In genomic region chr3:96559398-96559910, GRCm38 (mm10) we compare ENCODE assay signal across 8 mouse cellular contexts. TPM values are rescaled to one million over a fixed set of nuclear protein-coding genes. Genes with fewer than 3 reads are reported as not detected.
A peak's percentile ranks its signal among the peaks of the same experiment; 100 is the strongest.
DNase-seq lines count a peak whose midpoint lies in the region; ATAC-seq and TF ChIP-seq lines count a peak whose summit lies in the region.

No protein-coding gene starts in this region.

- DNase-seq in gastrocnemius, adult 18-20 months (ENCODE audit: low spot score), result peak; percentile 61
- DNase-seq in gastrocnemius, postnatal 4 days (ENCODE audit: low spot score in 2 of 2), result no peak
- DNase-seq in MEL (ENCODE audit: low read depth, low spot score), result peak; percentile 85
- peak; percentile 56 for DNase-seq in heart, postnatal 0 days (ENCODE audit: low spot score)
- DNase-seq in liver, postnatal 0 days, result peak; percentile 61
- DNase-seq in adrenal gland, postnatal 36 days, result no peak
- no peak for DNase-seq in frontal cortex, postnatal 36 days (ENCODE audit: low spot score in 2 of 2)
- DNase-seq in frontal cortex, postnatal 14 days (ENCODE audit: low spot score in 2 of 2), result no peak

- no peak for TF ChIP-seq POLR2A in MEL (IDR thresholded peaks at IDR 0.05; ENCODE audit: control insufficient read depth in 1 of 2, insufficient read depth in 1 of 2, low read depth in 1 of 2, low read length in 2 of 2, poor library complexity in 1 of 2)

- H3K4me3 ChIP-seq in MEL (ENCODE audit: control insufficient read depth in 1 of 2, insufficient read depth in 1 of 2, low read depth in 2 of 2, low read length in 2 of 2), result peak overlapping the region; percentile 35 to 90
- H3K4me3 ChIP-seq in heart, postnatal 0 days (ENCODE audit: low read depth, low read length), result peak overlapping the region; percentile 73
- H3K4me3 ChIP-seq in liver, postnatal 0 days (ENCODE audit: low read depth, low read length), result peak overlapping the region; percentile 91

- H3K9ac ChIP-seq in MEL (ENCODE audit: control insufficient read depth, low read depth, low read length, poor library complexity, severe bottlenecking), result peak overlapping the region; percentile 85
- H3K9ac ChIP-seq in heart, postnatal 0 days (replicated peaks; ENCODE audit: low read depth, low read length), result peak overlapping the region; percentile 96
- H3K9ac ChIP-seq in liver, postnatal 0 days (replicated peaks), result peak overlapping the region; percentile 98

- no peak for ATAC-seq in heart, postnatal 0 days (ENCODE audit: insufficient read depth, low read depth)
- no peak for ATAC-seq in liver, postnatal 0 days

- WGBS in heart, postnatal 0 days, result 5% methylated on average over 12 of the region's 12 CpGs
- 28% methylated on average over 12 of the region's 12 CpGs for WGBS in liver, postnatal 0 days (ENCODE audit: insufficient replicate concordance)

- H3K4me2 ChIP-seq in heart, postnatal 0 days (ENCODE audit: low read depth, low read length), result peak overlapping the region; percentile 84
- peak overlapping the region; percentile 70 for H3K4me2 ChIP-seq in liver, postnatal 0 days (ENCODE audit: low read depth, low read length)

- H3K9me3 ChIP-seq in MEL (replicated peaks; ENCODE audit: insufficient read depth, low read length), result no peaks in the 10 kb centered on the region
- no peaks in the 10 kb centered on the region for H3K9me3 ChIP-seq in heart, postnatal 0 days (replicated peaks; ENCODE audit: control insufficient read depth, low read length)
- no peaks in the 10 kb centered on the region for H3K9me3 ChIP-seq in liver, postnatal 0 days (ENCODE audit: low read length)

- TF ChIP-seq CTCF in MEL (IDR thresholded peaks at IDR 0.05 in 2 of 3, conservative IDR thresholded peaks at IDR 0.05 in 1 of 3; ENCODE audit: control insufficient read depth in 1 of 3, insufficient read depth in 1 of 3, low read depth in 2 of 3, low read length in 3 of 3, poor library complexity in 1 of 3, severe bottlenecking in 1 of 3), result no peak
- no peak for TF ChIP-seq CTCF in heart, postnatal 0 days (IDR thresholded peaks at IDR 0.05; ENCODE audit: low read depth)
- TF ChIP-seq CTCF in liver, postnatal 0 days (IDR thresholded peaks at IDR 0.05; ENCODE audit: low read depth), result no peak

- H3K27ac ChIP-seq in MEL (ENCODE audit: control insufficient read depth, low read depth, low read length), result peak overlapping the region; percentile 90
- peak overlapping the region; percentile 96 for H3K27ac ChIP-seq in heart, postnatal 0 days (ENCODE audit: low read depth)
- peak overlapping the region; percentile 99 for H3K27ac ChIP-seq in liver, postnatal 0 days (ENCODE audit: low read depth)

- no peak for TF ChIP-seq RAD21 in MEL (IDR thresholded peaks at IDR 0.05; ENCODE audit: low read depth, low read length)

- peaks cover 45% of the 10 kb centered on the region for H3K79me2 ChIP-seq in MEL (ENCODE audit: control insufficient read depth, insufficient read depth, low read length, poor library complexity)

- H3K4me1 ChIP-seq in MEL (ENCODE audit: control insufficient read depth in 1 of 2, insufficient read depth in 2 of 2, low read length in 2 of 2), result peaks cover 10 to 35% of the 10 kb centered on the region in 2 experiments
- peaks cover 24% of the 10 kb centered on the region for H3K4me1 ChIP-seq in heart, postnatal 0 days (ENCODE audit: control insufficient read depth, insufficient read depth)
- peaks cover 19% of the 10 kb centered on the region for H3K4me1 ChIP-seq in liver, postnatal 0 days (ENCODE audit: insufficient read depth)

- no peak for TF ChIP-seq EP300 in MEL (IDR thresholded peaks at IDR 0.05; ENCODE audit: low read depth in 1 of 2, low read length in 2 of 2)
- no peak; the same call in 1 of the 2 replicates for TF ChIP-seq EP300 in heart, postnatal 0 days (IDR thresholded peaks at IDR 0.05; ENCODE audit: low read depth)
- no peak for TF ChIP-seq EP300 in liver, postnatal 0 days (IDR thresholded peaks at IDR 0.05; ENCODE audit: low read depth)

- peaks cover 11 to 37% of the 10 kb centered on the region in 2 experiments for H3K36me3 ChIP-seq in MEL (ENCODE audit: control insufficient read depth in 1 of 2, insufficient read depth in 2 of 2, low read length in 2 of 2)
- peaks cover 30% of the 10 kb centered on the region for H3K36me3 ChIP-seq in heart, postnatal 0 days (replicated peaks; ENCODE audit: control insufficient read depth, insufficient read depth, low read length)
- peaks cover 25% of the 10 kb centered on the region for H3K36me3 ChIP-seq in liver, postnatal 0 days (replicated peaks; ENCODE audit: insufficient read depth, low read length)

- H3K27me3 ChIP-seq in MEL (ENCODE audit: control insufficient read depth in 1 of 2, insufficient read depth in 2 of 2, low read length in 2 of 2), result no peaks in the 10 kb centered on the region
- no peaks in the 10 kb centered on the region for H3K27me3 ChIP-seq in heart, postnatal 0 days (ENCODE audit: control insufficient read depth, insufficient read depth, low read length)
- no peaks in the 10 kb centered on the region for H3K27me3 ChIP-seq in liver, postnatal 0 days (ENCODE audit: insufficient read depth, low read length)

TF ChIP-seq in MEL, 35 proteins besides CTCF, POLR2A, EP300 and RAD21:
- TF ChIP-seq MYB (IDR thresholded peaks at IDR 0.05; ENCODE audit: low read depth, low read length) (no peak), GATA1 (IDR thresholded peaks at IDR 0.05; ENCODE audit: low read depth, low read length) (no peak), UBTF (IDR thresholded peaks at IDR 0.05; ENCODE audit: borderline replicate concordance, insufficient read depth, low read depth, low read length) (no peak), MXI1 (IDR thresholded peaks at IDR 0.05; ENCODE audit: low read depth, low read length) (no peak), POLR2AphosphoS5 (IDR thresholded peaks at IDR 0.05; ENCODE audit: borderline replicate concordance, low read depth, low read length) (peak; percentile 92), MAFK (IDR thresholded peaks at IDR 0.05; ENCODE audit: borderline replicate concordance, low read depth, low read length) (no peak), ELF1 (IDR thresholded peaks at IDR 0.05; ENCODE audit: low read depth, low read length) (no peak)

RNA-seq across cellular contexts. Expression of gene Txnip, which starts 1.7 kb away (rescaled TPM):
- 100 to 1,000 TPM; 344 to 646 TPM for total RNA-seq in gastrocnemius, adult 18-20 months (2021)
- 100 to 1,000 TPM; 318 to 360 TPM for total RNA-seq in gastrocnemius, postnatal 4 days (2021)
- 183 and 191 TPM in 2 replicates for total RNA-seq in MEL (2012; rRNA removed)
- polyA plus RNA-seq in MEL (2012; ENCODE audit: insufficient read depth in 1 of 2, insufficient read length in 2 of 2, low read depth in 1 of 2, low replicate concordance in 2 of 2, missing spikeins in 1 of 2), result 1,000 to 10,000 TPM in 1 of 2 experiments, 100 to 1,000 TPM in 1; 237 to 1,680 TPM
- 1,058 and 1,196 TPM in 2 replicates for total RNA-seq in heart, postnatal 0 days (2014; rRNA removed; ENCODE audit: low replicate concordance)
- 332 and 600 TPM in 2 replicates for polyA plus RNA-seq in heart, postnatal 0 days (2015; fragmentation: Nextera tagmentation; extraction: Ambion mirVana)
- 65.3 and 72.4 TPM in 2 replicates for polyA plus RNA-seq in liver, postnatal 0 days (2015; fragmentation: Nextera tagmentation; extraction: Ambion mirVana)
- total RNA-seq in adrenal gland, postnatal 36 days (2021), result 100 to 1,000 TPM; 515 to 572 TPM

RNA-seq across cellular contexts. Expression of gene Gm16253, which starts 17.3 kb away (rescaled TPM):
- 1 to 10 TPM; 1.2 to 2.0 TPM for total RNA-seq in gastrocnemius, adult 18-20 months (2021)
- total RNA-seq in gastrocnemius, postnatal 4 days (2021), result 1 to 10 TPM; 1.5 TPM
- not detected in 2 replicates for total RNA-seq in MEL (2012; rRNA removed)
- 1 to 10 TPM in 1 of 2 experiments, not detected in 1; 1.4 TPM for polyA plus RNA-seq in MEL (2012; ENCODE audit: insufficient read depth in 1 of 2, insufficient read length in 2 of 2, low read depth in 1 of 2, low replicate concordance in 2 of 2, missing spikeins in 1 of 2)
- total RNA-seq in heart, postnatal 0 days (2014; rRNA removed; ENCODE audit: low replicate concordance), result not detected in 2 replicates
- polyA plus RNA-seq in heart, postnatal 0 days (2015; fragmentation: Nextera tagmentation; extraction: Ambion mirVana), result 1.1 and 1.2 TPM in 2 replicates
- not detected in 2 replicates for polyA plus RNA-seq in liver, postnatal 0 days (2015; fragmentation: Nextera tagmentation; extraction: Ambion mirVana)
- not detected for total RNA-seq in adrenal gland, postnatal 36 days (2021)

RNA-seq across cellular contexts. Expression of gene Hfe2, which starts 34.5 kb away (rescaled TPM):
- total RNA-seq in gastrocnemius, adult 18-20 months (2021), result 100 to 1,000 TPM; 622 to 636 TPM
- total RNA-seq in gastrocnemius, postnatal 4 days (2021), result 100 to 1,000 TPM; 283 to 297 TPM
- not detected in 2 replicates for total RNA-seq in MEL (2012; rRNA removed)
- polyA plus RNA-seq in MEL (2012; ENCODE audit: insufficient read depth in 1 of 2, insufficient read length in 2 of 2, low read depth in 1 of 2, low replicate concordance in 2 of 2, missing spikeins in 1 of 2), result not detected
- 68.1 and 81.3 TPM in 2 replicates for total RNA-seq in heart, postnatal 0 days (2014; rRNA removed; ENCODE audit: low replicate concordance)
- 24.7 and 25.9 TPM in 2 replicates for polyA plus RNA-seq in heart, postnatal 0 days (2015; fragmentation: Nextera tagmentation; extraction: Ambion mirVana)
- 19.2 and 21.8 TPM in 2 replicates for polyA plus RNA-seq in liver, postnatal 0 days (2015; fragmentation: Nextera tagmentation; extraction: Ambion mirVana)
- total RNA-seq in adrenal gland, postnatal 36 days (2021), result not detected

RNA-seq across cellular contexts. Expression of gene Polr3gl, which starts 34.5 kb away (rescaled TPM):
- total RNA-seq in gastrocnemius, adult 18-20 months (2021), result 10 to 100 TPM; 44.0 to 56.1 TPM
- total RNA-seq in gastrocnemius, postnatal 4 days (2021), result 10 to 100 TPM; 32.4 to 34.2 TPM
- total RNA-seq in MEL (2012; rRNA removed), result 26.4 and 31.1 TPM in 2 replicates
- polyA plus RNA-seq in MEL (2012; ENCODE audit: insufficient read depth in 1 of 2, insufficient read length in 2 of 2, low read depth in 1 of 2, low replicate concordance in 2 of 2, missing spikeins in 1 of 2), result 10 to 100 TPM in 1 of 2 experiments, not detected in 1; 39.8 TPM
- 10.3 and 13.1 TPM in 2 replicates for total RNA-seq in heart, postnatal 0 days (2014; rRNA removed; ENCODE audit: low replicate concordance)
- polyA plus RNA-seq in heart, postnatal 0 days (2015; fragmentation: Nextera tagmentation; extraction: Ambion mirVana), result 37.1 and 38.7 TPM in 2 replicates
- polyA plus RNA-seq in liver, postnatal 0 days (2015; fragmentation: Nextera tagmentation; extraction: Ambion mirVana), result 12.9 and 14.7 TPM in 2 replicates
- 10 to 100 TPM; 29.4 to 33.3 TPM for total RNA-seq in adrenal gland, postnatal 36 days (2021)

RNA-seq across cellular contexts. Expression of gene Ankrd34a, which starts 37.0 kb away (rescaled TPM):
- 1 to 10 TPM; 1.0 to 1.7 TPM for total RNA-seq in gastrocnemius, adult 18-20 months (2021)
- 1 to 10 TPM; 1.9 TPM for total RNA-seq in gastrocnemius, postnatal 4 days (2021)
- 0.15 and 0.16 TPM in 2 replicates for total RNA-seq in MEL (2012; rRNA removed)
- under 1 TPM in 1 of 2 experiments, not detected in 1; 0.78 TPM for polyA plus RNA-seq in MEL (2012; ENCODE audit: insufficient read depth in 1 of 2, insufficient read length in 2 of 2, low read depth in 1 of 2, low replicate concordance in 2 of 2, missing spikeins in 1 of 2)
- total RNA-seq in heart, postnatal 0 days (2014; rRNA removed; ENCODE audit: low replicate concordance), result 1.2 and 5.3 TPM in 2 replicates
- 6.0 and 6.8 TPM in 2 replicates for polyA plus RNA-seq in heart, postnatal 0 days (2015; fragmentation: Nextera tagmentation; extraction: Ambion mirVana)
- not detected in 2 replicates for polyA plus RNA-seq in liver, postnatal 0 days (2015; fragmentation: Nextera tagmentation; extraction: Ambion mirVana)
- total RNA-seq in adrenal gland, postnatal 36 days (2021), result 1 to 10 TPM in 1 of 2 experiments, under 1 TPM in 1; 0.95 to 1.0 TPM

Comparison
In these comparisons a context has a peak if more than half of its experiments do, and no peak if none do; other contexts are left out.
1. DNase-seq: peak in gastrocnemius, adult 18-20 months (single experiment), MEL (single experiment), heart, postnatal 0 days (single experiment) and liver, postnatal 0 days (single experiment); none in gastrocnemius, postnatal 4 days (0 of 2), adrenal gland, postnatal 36 days (0 of 2), frontal cortex, postnatal 36 days (0 of 2) and frontal cortex, postnatal 14 days (0 of 2).
2. RNA of gene Hfe2, which starts 34.5 kb away (total RNA-seq): 622 to 636 TPM in gastrocnemius, adult 18-20 months, 283 to 297 TPM in gastrocnemius, postnatal 4 days and 68.1 to 81.3 TPM in heart, postnatal 0 days; not detected in adrenal gland, postnatal 36 days and not detected in MEL; every median in the first group is over 10 times any median in the second.
3. Peak in every context shown above with its lines, with median percentiles within 50 percentile points of each other: H3K27ac ChIP-seq, H3K4me3 ChIP-seq and H3K9ac ChIP-seq.